Mouse (Mus musculus) G1E (cell line): ENCODE data around the gene Gm10277.

Source experiments
- CTCF ChIP-seq: IDR thresholded peaks from 2 replicates; pipeline ENCODE4 v1.5.1; 2012; ENCODE audit warnings: low read depth, low read length, inconsistent platforms, mixed read lengths
- GATA1 ChIP-seq: IDR thresholded peaks from 2 replicates; pipeline ENCODE4 v1.6.1; 2012; ENCODE audit warnings: borderline replicate concordance, low read length, inconsistent platforms, mixed read lengths
- POLR2AphosphoS5 ChIP-seq: IDR thresholded peaks from 2 replicates; pipeline ENCODE4 v1.6.1; 2012; ENCODE audit warnings: low read depth, low read length, inconsistent platforms; ENCODE audit not compliant: insufficient replicate concordance

GRCm38 (mm10) chr11:77779240-77779639 lies 8.3 kb downstream of the Gm10277 start:
- TF ChIP-seq POLR2AphosphoS5 (no peak), CTCF (no peak), GATA1 (no peak)
